Mouse (Mus musculus) limb, embryonic 10.5 days (tissue): ENCODE measurements at regions not wholly inside any gene's neighbourhood (a gene's known extent, or its start where the extent isn't known, plus 50 kb on each side); places are given as distances from the start of the nearest gene placed in this dataset.

Experiments used
- DNase-seq: peaks from one replicate; pipeline ENCODE4 v3.0.0-alpha.2; 2017; ENCODE audit warnings: low spot score
- H3K27ac ChIP-seq: fragments of 300-500 bp; sonication (generic); 2 replicates; pipeline ENCODE4 v1.5.1; 2016; ENCODE audit warnings: mild to moderate bottlenecking
- H3K27me3 ChIP-seq: fragments of 300-500 bp; sonication (generic); 2 replicates; pipeline ENCODE4 v1.6.1; 2016; ENCODE audit warnings: low read depth, mild to moderate bottlenecking; ENCODE audit not compliant: poor library complexity, severe bottlenecking
- H3K36me3 ChIP-seq: fragments of 300-500 bp; sonication (generic); 2 replicates; pipeline ENCODE4 v1.6.1; 2016; ENCODE audit warnings: mild to moderate bottlenecking, moderate library complexity
- H3K4me1 ChIP-seq: fragments of 300-500 bp; sonication (generic); 2 replicates; pipeline ENCODE4 v1.6.1; 2016
- H3K4me3 ChIP-seq: fragments of 300-500 bp; sonication (generic); 2 replicates; pipeline ENCODE4 v1.5.1; 2016; ENCODE audit warnings: mild to moderate bottlenecking, moderate library complexity
- H3K9me3 ChIP-seq: fragments of 300-500 bp; sonication (generic); replicated peaks from 2 replicates; pipeline ENCODE4 v1.6.1; 2016; ENCODE audit warnings: mild to moderate bottlenecking
- WGBS: fragments of 180-500 bp; shearing (Covaris S2); methylation state at CpG from one replicate; pipeline ENCODE4 v1.1.7; 2016; 5-methylcytosine and 5-hydroxymethylcytosine counted together

DNA sequence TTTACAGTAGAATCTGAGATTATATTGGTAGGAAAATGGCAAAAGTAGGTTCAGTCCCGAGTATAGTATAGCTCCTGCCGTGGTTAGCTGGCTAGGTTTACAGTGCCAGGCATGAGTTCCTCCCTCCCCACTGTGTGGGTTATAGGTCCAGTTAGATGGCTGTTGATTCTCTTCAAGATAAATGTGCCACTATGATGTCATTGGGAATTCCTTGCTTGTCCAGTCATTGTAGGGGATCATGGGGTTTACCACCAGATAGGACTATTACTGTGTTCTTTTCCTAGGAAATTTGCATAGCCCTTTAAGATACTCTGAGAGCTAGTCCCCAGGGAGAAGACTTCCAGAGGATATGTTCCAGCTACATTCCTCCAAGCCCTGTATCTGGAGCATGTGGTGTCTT is 119.2 kb upstream of the Itga4 start:
- no peaks in the 10 kb centered on the region for H3K36me3 ChIP-seq

DNA sequence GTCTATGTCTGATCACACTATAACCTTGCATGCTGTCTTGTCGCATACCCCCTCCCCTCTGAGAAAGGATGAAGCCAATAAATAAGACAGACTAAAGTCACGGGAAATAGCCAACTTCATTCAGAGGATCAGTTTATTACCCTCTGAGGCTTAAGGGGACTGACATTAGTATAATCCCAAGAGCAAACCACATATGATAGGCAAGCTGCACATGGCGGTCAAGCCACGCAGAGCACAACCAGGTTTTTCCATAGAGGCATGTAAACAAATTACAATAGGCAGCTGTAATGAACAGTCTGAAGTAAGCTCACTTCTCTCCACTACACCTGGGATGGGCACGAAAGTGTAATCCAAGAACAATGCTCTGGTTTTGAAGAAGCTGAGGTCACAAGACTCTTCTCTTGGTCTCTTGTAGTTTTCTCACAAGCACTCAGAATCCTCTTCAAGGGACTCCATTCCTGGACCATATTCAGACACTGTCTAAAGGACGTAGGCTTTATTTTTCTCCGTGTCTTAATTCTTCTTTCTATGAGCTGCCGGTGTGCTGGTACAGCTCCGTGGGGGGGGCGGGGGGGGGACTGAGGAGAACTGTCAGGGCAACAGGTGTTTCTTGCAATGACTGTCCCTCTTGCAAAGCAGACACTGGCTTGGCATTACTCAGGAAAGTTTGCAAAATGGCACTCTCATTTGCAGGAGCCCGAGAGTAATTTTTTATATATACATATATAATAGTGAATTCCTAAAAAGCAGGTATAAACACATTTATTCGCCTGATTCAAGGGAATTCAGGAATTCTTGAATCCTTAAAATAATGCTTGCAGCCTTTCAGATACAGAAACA is 118.4 kb upstream of the Itga4 start:
- Histone ChIP-seq H3K27me3 (no peaks in the 10 kb centered on the region), H3K36me3 (no peaks in the 10 kb centered on the region), H3K4me1 (peaks cover 20% of the 10 kb centered on the region), H3K9me3 (no peaks in the 10 kb centered on the region), H3K27ac (no peak overlapping the region), H3K4me3 (no peak overlapping the region)
- 87% methylated on average over 12 of the region's 12 CpGs for WGBS
- DNase-seq = no peak

More for the DNA sequence above, 119.2 kb upstream of the Itga4 start:
- 92% methylated on average over 2 of the region's 2 CpGs for WGBS
- Histone ChIP-seq H3K4me1 (peaks cover 12% of the 10 kb centered on the region; the same call in 1 of the 2 replicates), H3K9me3 (no peaks in the 10 kb centered on the region), H3K27me3 (no peaks in the 10 kb centered on the region), H3K4me3 (no peak overlapping the region), H3K27ac (no peak overlapping the region)
- DNase-seq = no peak

DNA sequence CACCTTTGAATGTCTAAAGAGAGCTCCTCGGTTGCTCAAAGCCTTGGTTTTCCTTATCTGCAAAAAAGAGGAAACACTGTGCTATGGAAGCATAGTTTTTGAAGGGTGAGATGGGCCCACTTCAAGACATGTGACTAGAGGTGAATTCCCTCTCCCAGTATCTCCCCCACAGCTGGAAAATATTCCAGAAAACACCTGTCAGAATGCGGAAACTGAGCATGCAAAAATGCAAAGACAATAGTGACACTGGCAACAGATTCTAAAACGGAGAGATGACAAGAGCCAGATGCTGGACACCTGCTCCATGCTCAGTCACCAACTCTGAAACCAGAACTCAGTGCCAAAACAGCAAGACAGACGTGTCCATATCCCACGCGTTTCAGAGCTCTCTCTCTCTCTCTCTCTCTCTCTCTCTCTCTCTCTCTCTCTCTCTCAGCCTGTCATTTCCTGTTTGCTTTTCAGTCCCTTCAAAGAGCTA is 117.5 kb upstream of the Itga4 start:
- Histone ChIP-seq H3K9me3 (no peaks in the 10 kb centered on the region), H3K27me3 (no peaks in the 10 kb centered on the region), H3K36me3 (no peaks in the 10 kb centered on the region), H3K4me3 (no peak overlapping the region), H3K27ac (no peak overlapping the region), H3K4me1 (peaks cover 29% of the 10 kb centered on the region)
- DNase-seq = no peak
- WGBS = 70% methylated on average over 6 of the region's 6 CpGs

DNA sequence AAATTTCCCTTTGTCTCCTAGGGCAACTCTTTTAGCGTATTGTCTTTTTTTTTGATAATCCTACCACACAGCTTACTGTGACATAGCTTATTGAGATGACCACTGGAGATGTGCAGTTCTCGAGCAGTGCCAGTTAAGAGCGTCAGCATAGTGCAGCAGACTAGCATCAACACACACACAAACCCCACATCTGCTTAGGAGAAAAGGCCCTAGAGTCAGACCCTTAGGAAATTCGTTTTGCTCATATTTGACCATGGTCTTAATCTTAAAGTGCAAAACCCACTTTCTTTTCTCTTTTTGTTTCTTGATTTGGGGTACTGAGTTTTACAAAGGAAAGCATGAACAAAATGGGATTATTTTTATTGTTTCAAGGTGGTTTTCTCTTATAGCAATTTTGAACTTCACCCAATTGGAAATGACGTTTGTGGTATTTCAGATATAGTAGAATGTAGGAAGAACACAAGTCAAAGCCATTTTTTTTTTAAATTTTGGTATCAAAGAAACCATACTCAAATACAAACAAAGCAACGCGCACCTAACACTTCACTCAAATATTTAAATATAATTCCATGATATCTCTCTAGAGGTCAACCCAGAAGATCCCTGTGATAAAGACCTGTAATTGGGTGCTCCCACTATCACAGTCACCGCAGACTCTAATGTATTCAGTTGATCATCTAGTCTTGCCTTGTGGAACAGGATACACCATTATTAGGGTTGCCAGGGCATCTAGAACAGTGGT is 116.7 kb upstream of the Itga4 start:
- H3K9me3 ChIP-seq = no peaks in the 10 kb centered on the region
- H3K4me3 ChIP-seq = no peak overlapping the region
- H3K27ac ChIP-seq = no peak overlapping the region
- no peaks in the 10 kb centered on the region for H3K27me3 ChIP-seq
- H3K36me3 ChIP-seq = no peaks in the 10 kb centered on the region
- WGBS = 92% methylated on average over 8 of the region's 8 CpGs
- H3K4me1 ChIP-seq = peaks cover 37% of the 10 kb centered on the region
- no peak for DNase-seq

DNA sequence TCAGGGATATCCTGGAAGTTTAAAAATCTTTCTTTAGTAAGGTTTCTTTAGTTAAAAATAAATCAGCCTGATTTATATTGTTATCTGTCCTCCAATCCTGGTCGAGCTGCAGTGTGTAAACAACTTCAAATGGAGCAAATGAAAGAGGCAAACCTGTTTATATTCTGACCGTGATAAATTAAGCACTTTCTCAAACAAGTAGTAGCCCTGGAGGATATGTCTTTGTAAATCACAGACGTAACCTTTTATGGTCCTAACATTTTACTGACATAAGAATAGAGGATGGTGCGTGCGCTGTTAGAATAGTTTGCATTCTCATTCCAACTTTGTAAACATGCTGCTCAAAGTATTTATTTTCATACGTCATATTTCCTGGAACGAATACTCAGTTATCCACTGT is 113.3 kb upstream of the Itga4 start:
- no peak for DNase-seq
- H3K27me3 ChIP-seq = no peaks in the 10 kb centered on the region
- H3K36me3 ChIP-seq = no peaks in the 10 kb centered on the region
- 43% methylated on average over 7 of the region's 7 CpGs for WGBS
- H3K9me3 ChIP-seq = no peaks in the 10 kb centered on the region
- no peak overlapping the region for H3K4me3 ChIP-seq
- H3K27ac ChIP-seq = peak overlapping the region; percentile 50; the same call in 1 of the 2 replicates
- H3K4me1 ChIP-seq = peaks cover 38% of the 10 kb centered on the region

DNA sequence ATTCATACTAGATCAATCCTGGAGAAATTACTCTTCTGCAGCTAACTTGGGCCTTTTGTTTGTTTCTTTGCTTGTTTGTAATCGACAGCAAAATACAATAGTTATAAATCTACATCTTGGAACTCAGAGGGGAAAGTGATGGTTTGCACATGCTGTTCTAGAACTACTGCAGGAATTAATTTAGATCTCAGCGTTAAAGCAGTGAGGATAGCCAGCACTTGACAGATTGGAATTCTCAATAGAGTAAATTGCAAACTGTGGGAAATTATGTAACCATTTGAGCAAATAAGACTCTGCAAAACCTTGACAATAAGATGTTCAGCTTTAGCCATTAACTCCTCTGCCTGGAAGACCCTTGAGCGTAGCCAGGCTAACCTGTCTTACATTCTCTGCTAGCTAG is 112.0 kb upstream of the Itga4 start:
- WGBS = 56% methylated on average over 3 of the region's 3 CpGs
- H3K9me3 ChIP-seq = no peaks in the 10 kb centered on the region
- peaks cover 35% of the 10 kb centered on the region for H3K4me1 ChIP-seq
- no peaks in the 10 kb centered on the region for H3K36me3 ChIP-seq
- no peak for DNase-seq
- no peaks in the 10 kb centered on the region for H3K27me3 ChIP-seq
- no peak overlapping the region for H3K27ac ChIP-seq
- H3K4me3 ChIP-seq = no peak overlapping the region

DNA sequence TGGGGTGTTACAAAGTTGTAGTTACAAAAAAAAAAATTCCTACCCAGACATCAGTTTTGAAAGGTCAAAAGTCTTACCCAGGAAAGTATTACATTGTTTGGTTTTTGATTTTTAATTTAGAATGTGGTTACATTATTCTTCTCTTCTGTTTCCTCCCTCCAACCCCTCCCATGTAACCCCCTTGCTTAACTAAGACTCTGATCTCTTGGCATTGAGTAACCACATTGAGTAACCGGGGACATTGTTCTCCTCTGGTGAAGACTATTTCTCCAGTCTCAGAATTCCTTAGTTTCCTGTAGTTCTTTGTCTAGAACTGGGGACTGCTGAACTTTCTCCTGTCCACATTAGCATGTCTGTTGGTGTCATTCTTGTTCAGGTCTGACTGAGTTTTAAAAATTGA is 109.3 kb upstream of the Itga4 start:
- Histone ChIP-seq H3K4me1 (peaks cover 27% of the 10 kb centered on the region), H3K36me3 (no peaks in the 10 kb centered on the region), H3K27ac (no peak overlapping the region), H3K9me3 (no peaks in the 10 kb centered on the region), H3K4me3 (no peak overlapping the region), H3K27me3 (no peaks in the 10 kb centered on the region)
- WGBS = 86% methylated on average over 1 of the region's 1 CpGs
- no peak for DNase-seq

DNA sequence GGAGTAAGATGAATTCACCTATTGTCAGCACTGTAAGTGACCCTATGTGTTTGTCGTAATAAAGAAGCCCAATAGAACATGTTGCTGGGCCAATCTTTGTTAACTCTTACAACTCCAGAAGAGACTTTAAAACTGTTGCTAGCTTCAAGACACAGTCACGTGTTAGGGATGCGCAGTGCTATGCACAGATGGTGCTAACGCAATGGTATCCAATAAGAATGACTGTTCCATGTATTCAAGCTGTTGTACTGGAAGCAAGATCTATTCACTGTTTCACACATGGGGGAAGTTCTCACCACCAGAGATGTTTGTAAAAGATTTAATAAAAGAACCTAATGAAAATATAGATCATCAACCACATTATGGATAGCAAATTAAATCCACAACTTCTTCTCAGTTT is 108.7 kb upstream of the Itga4 start:
- no peaks in the 10 kb centered on the region for H3K9me3 ChIP-seq
- 89% methylated on average over 4 of the region's 4 CpGs for WGBS

DNA sequence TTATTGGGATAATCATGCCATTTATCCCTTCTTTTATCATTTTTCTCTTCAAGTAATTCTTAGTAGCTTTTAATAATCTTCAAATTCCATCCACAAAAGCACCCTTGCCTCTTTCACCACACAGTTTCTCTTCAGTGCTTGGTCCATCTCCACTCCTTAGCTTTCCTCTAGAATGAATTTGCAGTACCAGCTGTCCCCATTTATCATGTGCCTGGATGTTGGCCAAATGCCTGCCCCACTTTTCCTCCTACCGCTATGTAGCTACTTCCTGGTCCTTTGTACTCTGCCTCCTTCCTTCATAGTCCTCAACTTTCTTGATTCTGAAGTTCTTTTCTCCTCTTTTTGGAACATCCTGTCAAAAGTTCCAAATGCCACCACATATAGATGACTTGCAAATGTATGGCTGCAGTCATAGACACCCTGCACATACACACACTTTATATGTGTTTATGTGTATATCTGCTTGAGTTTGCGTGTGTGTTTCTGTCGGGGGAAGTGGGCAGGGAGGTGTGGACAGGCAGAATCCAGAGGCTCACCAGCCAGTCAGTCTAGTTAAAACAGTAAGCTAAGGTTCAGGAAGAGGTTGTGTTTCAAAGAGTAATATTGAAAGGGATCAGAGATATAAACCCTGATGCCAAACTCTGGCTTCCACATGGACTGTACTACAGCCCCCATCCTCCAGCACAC is 106.1 kb upstream of the Itga4 start:
- Histone ChIP-seq H3K9me3 (no peaks in the 10 kb centered on the region), H3K4me1 (no peaks in the 10 kb centered on the region), H3K4me3 (no peak overlapping the region), H3K36me3 (no peaks in the 10 kb centered on the region), H3K27ac (no peak overlapping the region), H3K27me3 (no peaks in the 10 kb centered on the region)
- 92% methylated on average over 3 of the region's 3 CpGs for WGBS
- DNase-seq = no peak

More for the DNA sequence above, 108.7 kb upstream of the Itga4 start:
- H3K36me3 ChIP-seq = no peaks in the 10 kb centered on the region
- no peak for DNase-seq
- H3K4me1 ChIP-seq = peaks cover 21% of the 10 kb centered on the region
- no peaks in the 10 kb centered on the region for H3K27me3 ChIP-seq
- H3K27ac ChIP-seq = no peak overlapping the region
- no peak overlapping the region for H3K4me3 ChIP-seq

DNA sequence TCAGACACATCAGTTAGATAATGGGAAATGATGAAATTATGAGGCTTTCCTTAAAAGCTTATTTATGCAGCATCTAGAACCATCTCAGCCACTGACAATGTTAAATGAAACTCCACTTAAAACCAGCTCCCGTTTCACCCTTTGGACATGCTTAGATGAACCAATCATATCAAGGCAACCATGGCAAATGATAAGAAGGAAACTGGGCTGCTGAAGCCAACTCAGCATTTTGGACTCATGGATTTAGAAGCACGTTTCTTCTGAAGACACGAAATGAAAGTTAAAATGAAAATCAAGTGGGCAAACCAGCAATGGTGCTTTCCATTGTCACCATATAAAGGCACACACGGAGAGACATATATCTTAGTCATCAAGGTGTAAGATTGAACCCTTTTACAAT is 103.6 kb upstream of the Itga4 start:
- Histone ChIP-seq H3K9me3 (no peaks in the 10 kb centered on the region), H3K27ac (no peak overlapping the region), H3K4me3 (no peak overlapping the region), H3K27me3 (no peaks in the 10 kb centered on the region), H3K4me1 (no peaks in the 10 kb centered on the region), H3K36me3 (no peaks in the 10 kb centered on the region)
- 69% methylated on average over 4 of the region's 4 CpGs for WGBS
- DNase-seq = no peak

DNA sequence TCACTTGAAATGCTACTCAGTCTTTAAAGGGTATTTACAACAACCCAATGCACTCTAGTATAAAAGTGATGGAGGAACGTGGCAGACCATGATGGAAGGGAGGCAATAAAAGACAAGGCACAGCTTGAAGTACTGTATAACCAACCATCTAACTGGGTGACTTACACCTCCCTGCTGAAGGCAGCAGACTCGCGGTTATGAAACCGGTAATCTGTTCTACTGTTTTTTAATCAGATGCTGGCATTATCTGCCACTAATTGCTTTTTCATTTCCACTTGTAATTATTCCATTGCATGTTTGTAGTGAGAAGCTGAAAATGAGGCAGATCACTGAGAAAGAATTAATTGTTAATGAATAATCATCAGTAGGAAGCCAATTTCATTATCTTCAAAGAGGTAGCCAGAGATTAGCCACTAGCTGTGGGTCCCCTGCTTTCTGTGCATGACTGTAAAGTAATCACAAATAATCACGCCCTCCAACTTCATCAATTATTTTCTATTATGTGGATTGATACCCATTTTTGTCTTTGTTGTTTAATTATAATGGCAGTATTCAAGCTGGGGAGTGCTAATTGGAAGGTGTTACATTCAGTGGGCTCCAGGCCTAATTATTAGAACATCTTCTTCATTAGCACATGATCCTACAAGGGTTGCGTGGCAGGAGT is 103.1 kb upstream of the Itga4 start:
- Histone ChIP-seq H3K27me3 (no peaks in the 10 kb centered on the region), H3K9me3 (no peaks in the 10 kb centered on the region), H3K4me1 (no peaks in the 10 kb centered on the region), H3K27ac (no peak overlapping the region), H3K36me3 (no peaks in the 10 kb centered on the region), H3K4me3 (no peak overlapping the region)
- no peak for DNase-seq
- 64% methylated on average over 6 of the region's 6 CpGs for WGBS

DNA sequence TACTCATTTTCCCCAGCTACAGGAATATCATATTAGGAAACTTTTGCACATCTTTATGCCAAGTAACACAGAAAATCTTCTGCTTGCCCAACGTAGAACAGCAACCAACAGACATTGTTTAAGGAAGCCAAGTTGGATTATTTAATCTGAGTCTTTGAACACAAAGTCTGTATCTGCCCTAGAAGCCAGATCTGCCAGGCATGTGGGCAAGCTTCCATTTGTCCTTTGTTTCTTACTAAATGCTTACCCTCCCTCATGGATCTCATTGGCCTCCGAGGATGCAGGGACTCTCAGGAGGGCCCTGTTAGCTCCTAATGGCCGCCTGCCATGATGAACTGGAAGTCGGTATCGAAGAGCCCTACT is 102.5 kb upstream of the Itga4 start:
- H3K36me3 ChIP-seq = no peaks in the 10 kb centered on the region
- H3K27ac ChIP-seq = no peak overlapping the region
- H3K4me1 ChIP-seq = no peaks in the 10 kb centered on the region
- H3K27me3 ChIP-seq = no peaks in the 10 kb centered on the region
- no peak overlapping the region for H3K4me3 ChIP-seq
- no peaks in the 10 kb centered on the region for H3K9me3 ChIP-seq
- 86% methylated on average over 5 of the region's 5 CpGs for WGBS
- no peak for DNase-seq
